Mouse (Mus musculus) heart, postnatal 0 days (tissue): ENCODE data around the gene Gm12258. TPM values are rescaled to one million over a fixed set of nuclear protein-coding genes. Genes with fewer than 3 reads are reported as not detected.

ENCODE experiments used
- ATAC-seq: fragments of 200-750 bp; cut with Nextera tagmentation; 2 replicates; pipeline ENCODE4 v1.8.0; 2017; ENCODE audit warnings: low read depth, moderate number of reproducible peaks, moderate library complexity; ENCODE audit not compliant: insufficient read depth
- DNase-seq: peaks from one replicate; pipeline ENCODE4 v3.0.0-alpha.2; 2016; ENCODE audit warnings: low spot score
- H3K27ac ChIP-seq: fragments of 300-500 bp; sonication (generic); 2 replicates; pipeline ENCODE4 v1.5.1; 2014; ENCODE audit warnings: low read depth, mild to moderate bottlenecking
- H3K27me3 ChIP-seq: fragments of 300-500 bp; sonication (generic); 2 replicates; pipeline ENCODE4 v1.6.1; 2014; ENCODE audit warnings: low read length, mixed read lengths; ENCODE audit not compliant: control insufficient read depth, insufficient read depth
- H3K36me3 ChIP-seq: fragments of 300-500 bp; sonication (generic); replicated peaks from 2 replicates; pipeline ENCODE4 v1.6.1; 2014; ENCODE audit warnings: low read length, mixed read lengths; ENCODE audit not compliant: control insufficient read depth, insufficient read depth
- H3K4me1 ChIP-seq: fragments of 300-500 bp; sonication (generic); 2 replicates; pipeline ENCODE4 v1.6.1; 2014; ENCODE audit warnings: antibody characterized with exemption; ENCODE audit not compliant: control insufficient read depth, insufficient read depth
- H3K4me2 ChIP-seq: fragments of 300-500 bp; sonication (generic); 2 replicates; pipeline ENCODE4 v1.6.1; 2014; ENCODE audit warnings: low read depth, mild to moderate bottlenecking, low read length, moderate library complexity
- H3K4me3 ChIP-seq: fragments of 300-500 bp; sonication (generic); 2 replicates; pipeline ENCODE4 v1.5.1; 2014; ENCODE audit warnings: low read depth, low read length
- H3K9ac ChIP-seq: fragments of 300-500 bp; sonication (generic); replicated peaks from 2 replicates; pipeline ENCODE4 v1.6.1; 2014; ENCODE audit warnings: low read depth, low read length, mixed read lengths
- H3K9me3 ChIP-seq: fragments of 300-500 bp; sonication (generic); replicated peaks from 2 replicates; pipeline ENCODE4 v1.6.1; 2016; ENCODE audit warnings: low read length; ENCODE audit not compliant: control insufficient read depth
- CTCF ChIP-seq: IDR thresholded peaks from 2 replicates; pipeline ENCODE4 v1.5.1; 2016; ENCODE audit warnings: antibody characterized with exemption, control low read depth, low read depth
- EP300 ChIP-seq: IDR thresholded peaks from 2 replicates; pipeline ENCODE4 v1.6.1; 2016; ENCODE audit warnings: antibody characterized with exemption, low read depth
- WGBS: fragments of 180-500 bp; shearing (Covaris S2); extraction: QIAGEN DNeasy Blood & Tissue Kit; methylation state at CpG from one replicate; pipeline ENCODE4 v1.1.7; 2014; 5-methylcytosine and 5-hydroxymethylcytosine counted together
- polyA plus RNA-seq: library from polyadenylated mRNA; unstranded; fragments of >200 nt; fragmentation: Nextera tagmentation; extraction: Ambion mirVana; gene quantifications from 2 replicates; pipeline ENCODE4 v1.2.1, GENCODE M21; 2015
- total RNA-seq: library from RNA; depleted of rRNA; stranded (reverse); fragments of >200 nt; gene quantifications from 2 replicates; pipeline ENCODE4 v1.2.3, GENCODE M21; 2014; ENCODE audit warnings: low replicate concordance

Gene Gm12258
- total and polyA plus RNA-seq, 2 experiments from 2014 or later: 2.1 to 2.5 TPM

DNA sequence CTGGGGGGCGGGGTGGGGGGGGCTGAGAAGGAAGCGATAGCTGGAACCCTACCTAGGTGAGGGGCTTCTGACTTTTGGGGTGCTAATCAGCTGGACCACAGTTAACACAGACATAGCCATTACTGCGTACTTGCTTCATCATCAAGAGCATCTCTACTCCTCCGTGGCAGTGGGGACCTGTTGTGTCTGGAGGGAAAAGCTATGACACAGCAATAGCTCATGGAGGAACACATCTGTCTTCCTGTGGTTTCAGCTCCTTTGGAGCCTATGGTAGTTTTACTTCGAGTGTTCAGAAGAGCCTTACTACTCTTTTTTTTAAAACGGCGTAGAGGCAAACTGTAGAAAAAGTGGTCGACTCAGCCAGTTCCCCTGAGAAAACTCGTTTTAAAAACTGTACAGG lies 678 bp downstream of the Gm12258 start:
- Histone ChIP-seq H3K9me3 (no peaks in the 10 kb centered on the region), H3K4me2 (peak overlapping the region; percentile 83), H3K27ac (no peak overlapping the region), H3K27me3 (no peaks in the 10 kb centered on the region), H3K36me3 (peaks cover 14% of the 10 kb centered on the region), H3K4me1 (peaks cover 9% of the 10 kb centered on the region), H3K9ac (peak overlapping the region; percentile 62), H3K4me3 (peak overlapping the region; percentile 63)
- no peak for DNase-seq
- ATAC-seq: no peak
- 40% methylated on average over 9 of the region's 9 CpGs for WGBS
- TF ChIP-seq EP300: no peak
- TF ChIP-seq CTCF: no peak

DNA sequence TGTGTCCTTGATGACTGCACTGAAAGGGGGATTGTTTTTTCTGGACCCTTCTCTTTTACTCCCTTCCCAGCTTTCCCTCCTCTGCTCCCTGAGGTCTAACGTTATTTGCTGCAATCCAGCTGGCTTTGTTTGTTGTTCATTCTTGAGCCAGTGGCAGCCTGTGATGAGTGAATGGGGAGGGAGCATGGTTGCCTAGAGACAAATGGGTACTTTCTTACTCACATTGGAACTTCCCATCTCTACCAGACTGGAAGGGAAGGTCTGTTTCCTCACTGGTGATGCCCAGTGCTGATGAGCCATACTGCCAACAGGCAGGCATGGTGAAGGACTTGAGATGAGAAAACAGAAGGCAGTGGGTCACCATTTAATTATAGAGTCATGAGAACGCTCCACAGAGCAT lies 2.8 kb downstream of the Gm12258 start:
- Histone ChIP-seq H3K27me3 (no peaks in the 10 kb centered on the region), H3K4me2 (no peak overlapping the region), H3K9ac (no peak overlapping the region), H3K4me1 (peaks cover 9% of the 10 kb centered on the region), H3K36me3 (peaks cover 24% of the 10 kb centered on the region), H3K27ac (no peak overlapping the region), H3K4me3 (no peak overlapping the region), H3K9me3 (no peaks in the 10 kb centered on the region)
- no peak for TF ChIP-seq CTCF
- TF ChIP-seq EP300: no peak
- ATAC-seq (no peak), DNase-seq (no peak)
- WGBS: 54% methylated on average over 2 of the region's 2 CpGs

DNA sequence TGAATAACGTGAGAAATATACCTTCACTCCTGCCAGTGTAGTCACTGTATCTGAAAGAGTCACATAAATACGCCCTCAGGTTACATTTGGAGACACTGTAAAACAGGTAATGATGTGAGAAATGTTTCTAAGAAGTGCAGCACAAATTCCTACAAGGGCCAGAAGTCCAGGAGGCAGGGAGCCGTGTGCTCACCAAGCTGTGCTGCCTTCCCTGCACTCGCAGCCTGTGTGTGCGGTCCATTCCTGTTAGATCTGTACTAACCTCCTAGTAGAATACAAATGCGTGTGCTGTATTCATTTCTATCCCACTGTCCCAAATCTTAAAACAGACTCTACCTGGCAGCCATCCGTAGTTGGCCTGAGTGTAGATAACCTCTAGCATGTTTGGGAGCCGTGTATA lies 13.8 kb downstream of the Gm12258 start:
- Histone ChIP-seq H3K9me3 (peaks cover 47% of the 10 kb centered on the region), H3K9ac (no peak overlapping the region), H3K4me1 (no peaks in the 10 kb centered on the region), H3K27me3 (no peaks in the 10 kb centered on the region), H3K36me3 (peaks cover 50% of the 10 kb centered on the region), H3K27ac (no peak overlapping the region), H3K4me3 (no peak overlapping the region), H3K4me2 (no peak overlapping the region)
- DNase-seq (no peak), ATAC-seq (no peak)
- no peak for TF ChIP-seq CTCF
- no peak for TF ChIP-seq EP300
- 93% methylated on average over 8 of the region's 8 CpGs for WGBS

DNA sequence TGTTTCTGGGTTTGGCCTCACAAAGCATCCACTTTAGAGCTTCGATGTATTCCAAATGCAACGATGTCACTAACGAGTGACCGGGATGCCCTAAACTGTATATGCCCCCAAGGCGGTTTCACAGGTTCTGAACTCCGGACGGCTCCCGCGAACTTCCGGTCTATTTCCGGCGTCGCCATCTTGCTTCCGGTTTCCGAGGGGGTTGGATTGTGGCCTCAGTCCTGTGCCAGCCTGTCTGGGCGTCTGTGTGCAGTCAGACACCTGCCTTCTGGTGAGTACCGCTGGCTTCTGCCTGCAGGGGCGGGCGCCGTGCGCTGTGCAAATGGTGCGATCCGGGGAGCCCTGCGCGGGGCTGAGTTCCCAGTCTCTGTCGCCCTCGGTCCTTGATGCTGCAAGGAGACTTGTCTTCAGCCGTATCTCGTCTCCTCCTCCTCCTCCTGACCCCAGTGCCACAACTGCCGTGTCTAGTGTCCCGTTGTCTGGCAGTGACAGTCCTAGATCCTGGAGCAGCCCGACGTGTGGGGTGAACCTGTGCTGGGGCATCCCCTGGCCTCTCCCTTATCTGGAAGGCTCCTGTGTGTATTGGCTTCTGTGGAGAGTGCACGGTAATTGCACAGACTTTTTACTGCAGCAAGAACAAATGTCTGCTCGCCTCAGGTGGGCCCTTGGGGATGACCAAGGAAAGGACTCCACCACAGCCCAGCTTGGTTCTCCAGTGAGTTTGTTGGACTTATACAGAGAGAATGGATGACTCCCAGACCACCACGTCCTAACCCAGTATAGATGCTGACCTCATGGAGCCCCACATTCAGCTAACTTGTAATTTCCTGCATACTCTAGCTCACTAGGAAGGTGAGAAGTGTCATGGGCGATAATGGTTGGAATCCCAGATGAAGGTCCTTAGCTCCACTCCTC lies 20.3 kb downstream of the Gm12258 start, which contains the start of gene 2810021J22Rik:
2810021J22Rik (plus strand) TSS at position 178 of the 915 bp plus-strand sequence.
- Histone ChIP-seq H3K4me3 (peak within 1 kb of the TSS; percentile 73), H3K4me1 (no peaks in the 10 kb centered on the region; the same call in 1 of the 2 replicates), H3K9me3 (no peaks in the 10 kb centered on the region), H3K9ac (peak within 1 kb of the TSS; percentile 65), H3K36me3 (no peaks in the 10 kb centered on the region; the same call in 1 of the 2 replicates), H3K27me3 (no peaks in the 10 kb centered on the region), H3K4me2 (peak within 1 kb of the TSS; percentile 77), H3K27ac (peak within 1 kb of the TSS; percentile 65)
- peak; percentile 42 for DNase-seq
- WGBS: 3% methylated on average over 36 of the region's 37 CpGs
- TF ChIP-seq CTCF (no peak), EP300 (no peak)
- peak; percentile 78 for ATAC-seq

DNA sequence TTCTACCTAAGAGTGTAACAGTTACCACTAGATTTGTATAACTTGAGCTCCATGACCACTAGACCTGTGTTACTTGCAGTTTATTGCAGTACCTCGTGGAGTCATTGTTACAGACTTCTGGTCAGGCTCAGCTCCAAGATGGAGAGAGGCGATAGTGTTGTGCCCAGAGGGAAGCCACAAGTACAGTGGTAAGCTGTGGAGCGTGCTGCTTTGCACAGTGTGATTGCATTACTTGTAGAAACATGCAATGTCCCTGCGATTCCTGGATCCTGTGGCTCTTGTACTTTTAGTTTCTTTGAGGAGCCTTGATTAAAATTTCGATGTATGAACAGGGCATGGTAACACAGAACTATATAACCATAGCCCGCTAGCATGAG lies 21.0 kb downstream of the Gm12258 start:
- no peak overlapping the region for H3K4me3 ChIP-seq
- H3K27me3 ChIP-seq: no peaks in the 10 kb centered on the region
- no peaks in the 10 kb centered on the region for H3K9me3 ChIP-seq
- TF ChIP-seq CTCF (no peak), EP300 (no peak)
- no peaks in the 10 kb centered on the region; the same call in 1 of the 2 replicates for H3K36me3 ChIP-seq
- DNase-seq (no peak), ATAC-seq (no peak)
- 81% methylated on average over 6 of the region's 6 CpGs for WGBS
- peak overlapping the region; percentile 77 for H3K4me2 ChIP-seq
- H3K4me1 ChIP-seq: no peaks in the 10 kb centered on the region; the same call in 1 of the 2 replicates
- H3K27ac ChIP-seq: no peak overlapping the region
- peak overlapping the region; percentile 65; the same call in 1 of the 2 replicates for H3K9ac ChIP-seq

DNA sequence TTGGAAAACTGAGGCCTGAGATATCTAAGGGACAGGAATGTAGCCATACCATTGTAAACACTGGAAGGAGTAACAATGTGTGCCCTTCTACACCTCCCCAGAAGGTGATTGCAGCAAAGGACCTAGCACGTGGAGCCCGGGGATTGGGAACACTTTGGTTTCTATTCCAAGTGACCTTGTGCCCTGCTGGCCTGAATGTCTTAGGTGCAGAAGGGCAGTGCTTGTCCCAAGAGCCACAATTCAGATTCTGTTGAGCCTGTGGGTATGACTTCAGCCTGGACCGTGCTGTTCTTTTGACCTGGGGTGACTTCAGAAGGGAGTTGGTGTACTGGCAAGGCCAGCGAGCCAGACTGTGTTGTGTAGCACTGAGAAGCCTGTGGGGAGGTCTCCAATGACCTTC lies 24.0 kb downstream of the Gm12258 start:
- no peak for DNase-seq
- WGBS: 69% methylated on average over 4 of the region's 4 CpGs
- no peak overlapping the region for H3K9ac ChIP-seq
- H3K4me2 ChIP-seq: no peak overlapping the region
- no peak overlapping the region for H3K27ac ChIP-seq
- no peak for ATAC-seq
- no peaks in the 10 kb centered on the region; the same call in 1 of the 2 replicates for H3K4me1 ChIP-seq
- H3K27me3 ChIP-seq: no peaks in the 10 kb centered on the region
- H3K9me3 ChIP-seq: no peaks in the 10 kb centered on the region
- no peaks in the 10 kb centered on the region; the same call in 1 of the 2 replicates for H3K36me3 ChIP-seq
- no peak overlapping the region for H3K4me3 ChIP-seq
- TF ChIP-seq EP300 (no peak), CTCF (no peak)
